Mouse (Mus musculus): ENCODE data around the gene Plgrkt.
"Not testable (repeated sequence)": the region's sequence is repeated elsewhere in the genome, so short reads cannot be mapped to it uniquely, and the experiment has no call there.

Gene Plgrkt

GRCm38 (mm10) chr19:29366969-29367622, at the start of gene Plgrkt, which contains the start of gene Cd274:
Gene Plgrkt (minus strand): TSS chr19:29367390.
Gene Cd274 (plus strand): TSS chr19:29367455.
- in situ Hi-C loops (cut with MseI, MboI): loop anchor here (10.0 kb wide), 1 partner anchor 128 kb away; no protein-coding TSS in a partner anchor

GRCm38 (mm10) chr19:29416393-29416902, 49.3 kb upstream of the Plgrkt start:
- in situ Hi-C loops (cut with MseI, MboI): no loop called here

GRCm38 (mm10) chr19:29414917-29415316, 47.7 kb upstream of the Plgrkt start:
- in situ Hi-C loops (cut with MseI, MboI): not testable (repeated sequence)

GRCm38 (mm10) chr19:29414513-29414912, 47.3 kb upstream of the Plgrkt start:
- in situ Hi-C loops (cut with MseI, MboI): no loop called here

- in situ Hi-C loops (cut with MseI, MboI): no loop called here
These were observed 45.6 kb upstream of the Plgrkt start for GRCm38 (mm10) chr19:29412476-29413420.

GRCm38 (mm10) chr19:29410619-29411018, 43.4 kb upstream of the Plgrkt start, which contains the start of gene Pdcd1lg2:
Gene Pdcd1lg2 (plus strand): TSS chr19:29410919.
- in situ Hi-C loops (cut with MseI, MboI): no loop called here

- in situ Hi-C loops (cut with MseI, MboI): no loop called here
These were observed 39.1 kb upstream of the Plgrkt start for GRCm38 (mm10) chr19:29406042-29407017.

GRCm38 (mm10) chr19:29405388-29405787, 38.2 kb upstream of the Plgrkt start:
- in situ Hi-C loops (cut with MseI, MboI): no loop called here

- in situ Hi-C loops (cut with MseI, MboI): no loop called here
These were observed 36.1 kb upstream of the Plgrkt start for GRCm38 (mm10) chr19:29403251-29403650.

- in situ Hi-C loops (cut with MseI, MboI): no loop called here
These were observed 35.4 kb upstream of the Plgrkt start for GRCm38 (mm10) chr19:29402621-29403020.

- in situ Hi-C loops (cut with MseI, MboI): no loop called here
These were observed 33.3 kb upstream of the Plgrkt start for GRCm38 (mm10) chr19:29400466-29400865.

GRCm38 (mm10) chr19:29399786-29400185, 32.6 kb upstream of the Plgrkt start:
- in situ Hi-C loops (cut with MseI, MboI): no loop called here

- in situ Hi-C loops (cut with MseI, MboI): no loop called here
These were observed 29.2 kb upstream of the Plgrkt start for GRCm38 (mm10) chr19:29396353-29396752.

GRCm38 (mm10) chr19:29394721-29395120, 27.5 kb upstream of the Plgrkt start:
- in situ Hi-C loops (cut with MseI, MboI): no loop called here

- in situ Hi-C loops (cut with MseI, MboI): no loop called here
These were observed 26.1 kb upstream of the Plgrkt start for GRCm38 (mm10) chr19:29393333-29393732.

GRCm38 (mm10) chr19:29391279-29391678, 24.1 kb upstream of the Plgrkt start:
- in situ Hi-C loops (cut with MseI, MboI): no loop called here

- in situ Hi-C loops (cut with MseI, MboI): no loop called here
These were observed 23.3 kb upstream of the Plgrkt start for GRCm38 (mm10) chr19:29390483-29390882.

GRCm38 (mm10) chr19:29388818-29389217, 21.6 kb upstream of the Plgrkt start:
- in situ Hi-C loops (cut with MseI, MboI): no loop called here

GRCm38 (mm10) chr19:29385822-29386221, 18.6 kb upstream of the Plgrkt start:
- in situ Hi-C loops (cut with MseI, MboI): no loop called here

GRCm38 (mm10) chr19:29384994-29385393, 17.8 kb upstream of the Plgrkt start:
- in situ Hi-C loops (cut with MseI, MboI): no loop called here

GRCm38 (mm10) chr19:29384412-29384811, 17.2 kb upstream of the Plgrkt start:
- in situ Hi-C loops (cut with MseI, MboI): no loop called here

All from mouse trophoblast stem cell (cell line).